Mouse (Mus musculus): ENCODE data around the gene Gm867.

Gene Gm867

GRCm38 (mm10) chr10:75936909-75937667 is 3.4 kb downstream of the Gm867 start:
- DNase-seq (ENCODE audit: low read depth) = no peak

- DNase-seq (ENCODE audit: low read depth) = peak; percentile 91
Measured at GRCm38 (mm10) chr10:75935680-75936541, 4.6 kb downstream of the Gm867 start, which contains the start of gene Mmp11. Gene Mmp11, minus strand, starts transcription at chr10:75936496.

- no peak for DNase-seq (ENCODE audit: low read depth)
Measured at GRCm38 (mm10) chr10:75934991-75935390, 5.5 kb downstream of the Gm867 start.

- DNase-seq (ENCODE audit: low read depth) = no peak
Measured at GRCm38 (mm10) chr10:75932891-75933290, 7.6 kb downstream of the Gm867 start, which contains the start of gene Chchd10. Gene Chchd10, plus strand, starts transcription at chr10:75933130.

- peak; percentile 60 for DNase-seq (ENCODE audit: low read depth)
Measured at GRCm38 (mm10) chr10:75932081-75932678, 8.3 kb downstream of the Gm867 start.

- DNase-seq (ENCODE audit: low read depth) = no peak
Measured at GRCm38 (mm10) chr10:75931311-75931710, 9.2 kb downstream of the Gm867 start.

GRCm38 (mm10) chr10:75930304-75930703 is 10.2 kb downstream of the Gm867 start:
- DNase-seq (ENCODE audit: low read depth) = no peak

GRCm38 (mm10) chr10:75926396-75926795 is 14.1 kb downstream of the Gm867 start:
- peak; percentile 43 for DNase-seq (ENCODE audit: low read depth)

DNA sequence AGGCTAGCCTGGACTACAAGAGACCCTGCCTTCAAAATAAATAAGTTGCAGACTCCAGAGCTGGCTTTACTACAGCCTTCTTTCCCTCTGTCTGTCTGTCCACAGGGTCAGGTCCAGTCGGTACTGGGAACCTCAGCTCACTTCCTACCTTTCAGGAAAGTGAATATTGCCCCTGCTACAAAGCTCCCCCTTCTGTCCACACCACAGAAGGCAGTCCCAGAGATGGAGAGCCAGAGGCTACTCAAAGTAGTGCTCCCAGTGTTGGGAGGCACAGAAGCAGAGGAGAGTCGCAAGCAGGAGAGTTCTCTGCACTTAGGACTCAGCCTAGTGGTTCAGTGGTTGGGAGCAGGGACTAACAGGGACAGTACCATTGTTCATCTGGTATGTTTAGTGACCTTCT is 16.1 kb downstream of the Gm867 start:
- no peak for DNase-seq (ENCODE audit: low read depth)

DNA sequence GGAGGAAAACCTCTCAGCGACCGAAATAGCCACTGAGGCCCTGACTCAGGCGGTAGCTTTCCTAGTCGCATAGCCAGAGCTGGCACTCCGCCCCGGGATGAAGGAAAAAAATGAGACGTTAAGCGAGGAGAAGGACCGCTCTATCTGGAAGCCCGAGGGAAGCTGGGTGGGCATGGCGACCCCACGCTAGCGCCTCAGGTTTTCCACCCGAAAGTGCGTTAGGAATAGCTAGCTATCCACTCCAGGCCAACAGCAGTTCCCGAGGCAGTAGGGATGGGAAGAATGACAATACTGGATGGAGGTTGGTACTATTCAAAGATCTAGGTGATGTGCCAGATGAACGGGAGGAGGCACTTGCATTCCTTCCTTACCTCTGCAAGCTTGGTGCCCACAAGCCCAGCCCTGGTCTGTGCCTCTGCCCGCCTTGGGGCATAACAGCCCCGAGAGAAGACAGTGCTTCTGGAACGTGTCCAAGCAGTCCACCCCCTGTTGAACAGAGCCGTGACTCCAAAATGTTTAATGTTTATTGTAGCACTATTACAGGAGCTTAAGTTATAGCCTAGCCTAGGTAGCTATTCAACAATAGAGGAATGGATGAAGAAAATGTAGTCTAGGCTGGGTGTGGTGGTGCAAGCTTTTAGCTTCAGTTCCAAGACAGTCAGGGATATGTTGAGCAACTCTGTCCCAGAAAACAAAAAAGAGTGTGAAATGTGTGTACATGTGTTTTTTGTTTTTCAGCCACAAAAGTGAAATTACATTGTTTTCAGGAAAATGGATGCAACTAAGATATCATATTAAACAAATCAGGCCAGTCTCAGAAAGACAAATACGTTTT is 18.5 kb downstream of the Gm867 start:
- DNase-seq (ENCODE audit: low read depth) = peak; percentile 27

DNA sequence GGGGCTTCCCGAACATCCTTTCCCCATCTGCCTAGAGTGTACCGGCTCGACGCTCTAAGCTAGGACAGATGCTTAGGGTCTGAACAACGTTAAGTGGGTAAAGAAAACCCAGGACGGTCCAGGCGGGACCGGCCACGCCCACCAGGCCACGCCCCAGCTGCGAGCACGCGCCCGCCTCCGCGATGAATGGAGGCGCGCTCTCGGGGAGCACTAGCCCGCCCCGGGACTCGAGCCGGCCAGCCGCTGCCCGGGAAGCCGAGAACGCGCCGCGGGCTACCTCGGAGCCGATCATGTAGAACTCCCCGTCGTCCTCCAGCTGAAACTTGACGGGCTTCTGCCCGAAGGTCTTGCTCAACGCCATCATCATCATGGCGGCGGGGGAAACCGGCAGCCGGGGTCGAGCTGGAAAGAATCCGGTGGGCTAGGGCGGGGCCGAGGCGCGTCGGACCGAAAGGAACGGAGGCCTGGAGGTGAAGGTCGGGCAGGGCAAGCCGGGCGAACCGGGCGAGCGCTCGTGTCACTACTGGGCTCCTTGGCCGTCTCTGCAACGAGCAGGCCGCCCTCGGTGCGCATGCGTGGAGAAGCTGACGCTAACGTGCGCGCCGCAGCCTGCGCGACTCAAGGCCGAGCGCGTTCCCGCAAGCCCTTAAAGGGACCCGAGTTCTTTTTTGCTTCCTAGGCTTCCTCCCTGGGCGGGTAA is 19.3 kb downstream of the Gm867 start, which contains the start of gene Smarcb1:
Gene Smarcb1 (minus strand): TSS at position 592 of the 700 bp plus-strand sequence.
- DNase-seq (ENCODE audit: low read depth) = peak; percentile 95

GRCm38 (mm10) chr10:75919026-75919425 is 21.4 kb downstream of the Gm867 start:
- no peak for DNase-seq (ENCODE audit: low read depth)

- no peak for DNase-seq (ENCODE audit: low read depth)
Measured at GRCm38 (mm10) chr10:75916840-75917239, 23.6 kb downstream of the Gm867 start.

- DNase-seq (ENCODE audit: low read depth) = no peak
Measured at GRCm38 (mm10) chr10:75915557-75915956, 24.9 kb downstream of the Gm867 start.

DNA sequence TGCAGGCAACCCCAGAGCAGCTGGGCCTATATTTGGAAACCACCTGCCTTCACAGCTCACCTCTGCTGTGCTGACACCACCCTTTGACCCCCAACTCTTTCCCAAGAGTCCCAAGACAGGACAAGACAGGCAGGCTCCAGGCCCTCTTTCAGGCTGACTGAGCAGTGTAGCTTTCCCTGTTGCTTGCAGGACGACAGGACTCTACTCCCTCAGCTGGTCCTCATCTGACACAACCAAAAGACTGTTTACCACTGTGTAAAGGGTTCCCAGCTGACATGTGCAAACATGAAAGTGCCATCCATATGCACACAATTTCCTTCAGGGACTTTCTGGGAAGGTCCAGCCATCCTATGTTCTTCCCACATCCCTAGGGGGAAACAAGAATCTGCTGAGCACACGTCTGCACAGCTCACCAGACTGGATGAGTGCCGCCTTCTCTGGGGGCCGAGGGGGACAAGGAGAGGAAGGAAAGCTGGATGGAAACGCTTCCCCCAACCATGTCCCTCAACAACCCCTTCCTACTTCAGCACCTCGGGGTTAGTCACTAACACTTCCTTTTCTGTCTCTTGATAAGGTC is 27.4 kb downstream of the Gm867 start:
- no peak for DNase-seq (ENCODE audit: low read depth)

DNA sequence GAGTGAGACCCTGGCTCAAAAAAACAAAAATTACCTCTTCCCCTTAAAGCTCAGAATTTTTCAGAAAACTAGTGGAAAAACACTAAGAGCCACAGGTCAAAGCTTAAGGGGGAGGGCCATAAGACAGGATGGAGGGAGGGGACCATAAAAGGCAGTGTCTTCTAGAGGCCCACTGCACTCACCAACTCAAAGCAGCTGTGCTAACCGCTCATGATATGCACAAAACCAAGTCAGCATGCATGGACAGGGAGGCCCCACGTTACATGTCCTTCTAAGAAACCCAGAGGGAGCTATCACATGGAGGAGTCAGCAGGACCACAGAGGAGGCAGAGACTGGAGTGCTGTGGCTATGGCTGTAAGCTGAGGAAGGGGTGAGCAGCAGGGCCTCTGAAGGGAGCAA is 29.8 kb downstream of the Gm867 start:
- no peak for DNase-seq (ENCODE audit: low read depth)

- no peak for DNase-seq (ENCODE audit: low read depth)
Measured at GRCm38 (mm10) chr10:75906882-75907281, 33.6 kb downstream of the Gm867 start.

DNA sequence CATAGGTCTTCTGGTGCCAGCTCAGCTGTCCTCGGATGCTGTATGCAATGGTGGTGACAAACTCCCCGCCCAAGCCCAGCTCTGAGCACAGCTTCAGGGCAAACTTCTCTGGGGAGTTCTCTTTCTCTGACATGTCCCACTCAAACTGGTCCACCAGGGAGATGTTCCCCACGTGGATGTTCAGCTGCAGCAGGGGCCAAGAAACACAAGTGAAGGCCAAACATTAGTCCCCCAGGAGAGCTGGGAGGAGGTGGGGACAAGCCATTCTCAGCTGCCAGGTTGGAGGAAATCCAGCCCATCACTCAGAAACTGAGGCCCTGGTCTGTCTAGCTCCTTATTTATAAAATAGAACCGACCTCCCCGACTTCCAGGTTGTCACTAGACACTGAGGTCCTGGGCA is 36.1 kb downstream of the Gm867 start:
- no peak for DNase-seq (ENCODE audit: low read depth)

GRCm38 (mm10) chr10:75898846-75899245 is 41.6 kb downstream of the Gm867 start:
- no peak for DNase-seq (ENCODE audit: low read depth)

- DNase-seq (ENCODE audit: low read depth) = no peak
Measured at GRCm38 (mm10) chr10:75898039-75898564, 42.4 kb downstream of the Gm867 start.

All from naive thymus-derived CD4-positive, alpha-beta T cell, adult 2 months (primary cell).